10 mouse cellular contexts compared by ENCODE assay signal in genomic region chr16:21655291-21655690, GRCm38 (mm10). TPM values are rescaled to one million over a fixed set of nuclear protein-coding genes. Genes with fewer than 3 reads are reported as not detected.
DNase-seq lines count a peak whose midpoint lies in the region; ATAC-seq and TF ChIP-seq lines count a peak whose summit lies in the region.
"Had no signal": no experiment of that assay in that cellular context is flagged by ENCODE, and none has a peak within 500 bp of the region (broad histone marks: within the 10 kb centered on the region; RNA-seq: fewer than 3 reads in every experiment).

No protein-coding gene starts in this region.

- DNase-seq in heart, adult 9 months (ENCODE audit: low spot score in 2 of 2), result peak; percentile 25 to 57
- no peak for DNase-seq in heart, postnatal 25 days (ENCODE audit: low spot score)
- no peak for DNase-seq in forebrain, postnatal 0 days
- peak; percentile 50 for DNase-seq in kidney, postnatal 10 days
- no peak for DNase-seq in adrenal gland, postnatal 10 days
- DNase-seq in thymus, postnatal 25 days, result no peak
- DNase-seq in thymus, adult 18-20 months, result no peak
- DNase-seq: thymus, adult 2 months had no signal

- no peaks in the 10 kb centered on the region for H3K9me3 ChIP-seq in forebrain, postnatal 0 days (ENCODE audit: low read length)
- H3K9me3 ChIP-seq in midbrain, embryonic 12.5 days, result peaks cover 5% of the 10 kb centered on the region; the same call in 1 of the 2 replicates

- peak; percentile 49; the same call in 1 of the 2 replicates for ATAC-seq in forebrain, postnatal 0 days
- ATAC-seq in midbrain, embryonic 12.5 days (ENCODE audit: low FRiP score, low read depth), result no peak
- ATAC-seq: intestine, embryonic 16.5 days had no signal

- intact Hi-C loops in heart, postnatal 25 days (cut with DNase I), result no loop called here

- 0 out of 2 replicates have a peak, but pooled peaks cover 6% of the 10 kb centered on the region for H3K4me1 ChIP-seq in forebrain, postnatal 0 days (ENCODE audit: insufficient read depth)
- peaks cover 19% of the 10 kb centered on the region for H3K4me1 ChIP-seq in midbrain, embryonic 12.5 days

- H3K9ac ChIP-seq in forebrain, postnatal 0 days, result no peak overlapping the region
- no peak overlapping the region for H3K9ac ChIP-seq in midbrain, embryonic 12.5 days (replicated peaks)

- no peaks in the 10 kb centered on the region for H3K27me3 ChIP-seq in forebrain, postnatal 0 days (ENCODE audit: insufficient read depth, low read length)
- no peaks in the 10 kb centered on the region for H3K27me3 ChIP-seq in midbrain, embryonic 12.5 days

- no peak for TF ChIP-seq CTCF in forebrain, postnatal 0 days (IDR thresholded peaks at IDR 0.05; ENCODE audit: low read depth)

- H3K36me3 ChIP-seq in forebrain, postnatal 0 days (ENCODE audit: insufficient read depth), result peaks cover 19% of the 10 kb centered on the region
- peaks cover 50% of the 10 kb centered on the region for H3K36me3 ChIP-seq in midbrain, embryonic 12.5 days

- no peak overlapping the region for H3K4me2 ChIP-seq in forebrain, postnatal 0 days (ENCODE audit: low read depth)
- H3K4me2 ChIP-seq in midbrain, embryonic 12.5 days (replicated peaks), result no peak overlapping the region

- H3K27ac ChIP-seq in forebrain, postnatal 0 days (ENCODE audit: low read depth, low read length), result peak overlapping the region; percentile 11; the same call in 1 of the 2 replicates
- peak overlapping the region; percentile 78 for H3K27ac ChIP-seq in midbrain, embryonic 12.5 days (replicated peaks)

- 18% methylated on average over 6 of the region's 6 CpGs for WGBS in forebrain, postnatal 0 days
- WGBS in midbrain, embryonic 12.5 days, result 32% methylated on average over 6 of the region's 6 CpGs

- no peak overlapping the region for H3K4me3 ChIP-seq in forebrain, postnatal 0 days (ENCODE audit: low read depth, low read length)
- no peak overlapping the region for H3K4me3 ChIP-seq in midbrain, embryonic 12.5 days

RNA-seq across cellular contexts. Expression of gene 2510009E07Rik, which starts 39.2 kb away (rescaled TPM):
- total RNA-seq in heart, postnatal 25 days (2021), result 10 to 100 TPM; 27.5 to 29.8 TPM
- total RNA-seq in forebrain, postnatal 0 days (2014; rRNA removed), result 37.0 and 37.6 TPM in 2 replicates
- 30.6 and 40.5 TPM in 2 replicates for polyA plus RNA-seq in forebrain, postnatal 0 days (2015; fragmentation: Nextera tagmentation; extraction: Ambion mirVana)
- polyA plus RNA-seq in midbrain, embryonic 12.5 days (2016; fragmentation: Nextera tagmentation; extraction: Ambion mirVana), result 144 and 150 TPM in 2 replicates
- total RNA-seq in adrenal gland, postnatal 10 days (2021), result 10 to 100 TPM; 16.6 to 22.2 TPM

Comparison
In these comparisons a context has a peak if more than half of its experiments do, and no peak if none do; other contexts are left out.
1. DNase-seq: peak in heart, adult 9 months (2 of 2) and kidney, postnatal 10 days (single experiment); none in heart, postnatal 25 days (single experiment), forebrain, postnatal 0 days (single experiment), adrenal gland, postnatal 10 days (single experiment), thymus, postnatal 25 days (single experiment) and thymus, adult 18-20 months (0 of 2).